Mouse (Mus musculus): ENCODE results near the gene Stam2.

GRCm38 (mm10) chr2:52668480-52668879, 73.6 kb downstream of the Stam2 start:
- TF ChIP-seq CTCF (IDR thresholded peaks at IDR 0.05; ENCODE audit: insufficient read depth, low read length) (no peak), POLR2A (IDR thresholded peaks at IDR 0.05; ENCODE audit: borderline replicate concordance, extremely low read depth, low read depth, low read length) (no peak)

Measured in lung, adult 2 months (tissue).